Mouse (Mus musculus) liver, adult 2 months (tissue): Measurements from ENCODE around the gene Large2.

Experiments used
- CTCF ChIP-seq: fragments of 200-500 bp; IDR thresholded peaks from 2 replicates; pipeline ENCODE4 v1.5.1; 2011; ENCODE audit warnings: low read depth, low read length, control low read depth
- POLR2A ChIP-seq: fragments of 200-500 bp; IDR thresholded peaks from 2 replicates; pipeline ENCODE4 v1.6.1; 2011; ENCODE audit warnings: low read length, control low read depth; ENCODE audit not compliant: insufficient read depth; ENCODE audit errors: extremely low read depth

DNA sequence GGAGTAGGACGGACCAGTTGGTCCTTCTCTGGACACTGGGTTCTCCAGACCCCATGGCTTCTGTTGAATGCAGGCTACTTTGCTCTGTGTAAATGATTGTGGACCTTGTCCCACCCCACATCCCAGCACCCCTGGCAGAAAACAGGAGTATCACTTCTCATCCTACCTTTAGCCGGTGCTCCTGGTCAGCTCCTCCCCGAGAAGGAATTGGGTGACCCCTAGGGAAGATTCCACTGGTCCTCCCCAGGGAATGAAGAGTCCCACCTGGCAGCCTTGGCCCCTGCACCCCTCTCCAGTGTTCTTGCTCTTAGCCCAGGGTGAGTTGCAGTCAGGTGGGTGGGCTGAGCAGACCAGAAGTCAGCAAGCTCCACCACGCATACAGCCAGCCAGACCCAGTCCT lies 10.6 kb downstream of the Large2 start:
- TF ChIP-seq CTCF (no peak), POLR2A (no peak)
